Mouse (Mus musculus) liver, embryonic 14.5 days (tissue): ENCODE data around the gene Aacs.

Experiments
- CTCF ChIP-seq: IDR thresholded peaks from 2 replicates; pipeline ENCODE4 v1.5.1; 2016; ENCODE audit warnings: antibody characterized with exemption, low read depth, control low read depth
- EP300 ChIP-seq: IDR thresholded peaks from 2 replicates; pipeline ENCODE4 v1.6.1; 2016; ENCODE audit warnings: antibody characterized with exemption, low read depth

GRCm38 (mm10) chr5:125448631-125449030 lies 27.0 kb upstream of the Aacs start:
- TF ChIP-seq CTCF: no peak
- no peak for TF ChIP-seq EP300
